Mouse (Mus musculus) CD4-positive naive resting alpha-beta T cell, adult 76 days (primary cell): ENCODE results near the gene 1810037I17Rik. TPM values are rescaled to one million over a fixed set of nuclear protein-coding genes. Genes with fewer than 3 reads are reported as not detected.

Experiments
- total RNA-seq: library from RNA; stranded (reverse); gene quantifications from one replicate; pipeline ENCODE4 v1.2.4, GENCODE M21; 2023

Gene 1810037I17Rik
- 23.5 TPM for total RNA-seq

GRCm38 (mm10) chr3:122924009-122924914 is at the start of gene 1810037I17Rik:
1810037I17Rik (plus strand) TSS chr3:122924203.

GRCm38 (mm10) chr3:122894772-122895171 is 29.2 kb upstream of the 1810037I17Rik start, which contains the start of gene Fabp2:
Fabp2 (plus strand) TSS chr3:122895072.

GRCm38 (mm10) chr3:122919260-122919659 is 4.7 kb upstream of the 1810037I17Rik start, which contains the start of gene Gm10959:
Gm10959 (minus strand) TSS chr3:122919360.

Other genes with a start within 250 kb of the 1810037I17Rik start
- gene Pde5a, start 195.3 kb upstream of the 1810037I17Rik start, total RNA-seq = 1.1 TPM
- not detected for gene Fabp2, start 29.1 kb upstream of the 1810037I17Rik start, total RNA-seq
- gene Gm10959, start 4.8 kb upstream of the 1810037I17Rik start, total RNA-seq = not detected
- 34.5 TPM for gene Usp53, start 60.3 kb downstream of the 1810037I17Rik start, total RNA-seq
- not detected for gene Myoz2, start 110.8 kb downstream of the 1810037I17Rik start, total RNA-seq